Mouse (Mus musculus): ENCODE data around the gene Rfesd. TPM values are rescaled to one million over a fixed set of nuclear protein-coding genes. Genes with fewer than 3 reads are reported as not detected.

The Rfesd gene
- total RNA-seq (2017): 12.1 to 24.4 TPM (median 14.1 TPM) in 3 replicates

DNA sequence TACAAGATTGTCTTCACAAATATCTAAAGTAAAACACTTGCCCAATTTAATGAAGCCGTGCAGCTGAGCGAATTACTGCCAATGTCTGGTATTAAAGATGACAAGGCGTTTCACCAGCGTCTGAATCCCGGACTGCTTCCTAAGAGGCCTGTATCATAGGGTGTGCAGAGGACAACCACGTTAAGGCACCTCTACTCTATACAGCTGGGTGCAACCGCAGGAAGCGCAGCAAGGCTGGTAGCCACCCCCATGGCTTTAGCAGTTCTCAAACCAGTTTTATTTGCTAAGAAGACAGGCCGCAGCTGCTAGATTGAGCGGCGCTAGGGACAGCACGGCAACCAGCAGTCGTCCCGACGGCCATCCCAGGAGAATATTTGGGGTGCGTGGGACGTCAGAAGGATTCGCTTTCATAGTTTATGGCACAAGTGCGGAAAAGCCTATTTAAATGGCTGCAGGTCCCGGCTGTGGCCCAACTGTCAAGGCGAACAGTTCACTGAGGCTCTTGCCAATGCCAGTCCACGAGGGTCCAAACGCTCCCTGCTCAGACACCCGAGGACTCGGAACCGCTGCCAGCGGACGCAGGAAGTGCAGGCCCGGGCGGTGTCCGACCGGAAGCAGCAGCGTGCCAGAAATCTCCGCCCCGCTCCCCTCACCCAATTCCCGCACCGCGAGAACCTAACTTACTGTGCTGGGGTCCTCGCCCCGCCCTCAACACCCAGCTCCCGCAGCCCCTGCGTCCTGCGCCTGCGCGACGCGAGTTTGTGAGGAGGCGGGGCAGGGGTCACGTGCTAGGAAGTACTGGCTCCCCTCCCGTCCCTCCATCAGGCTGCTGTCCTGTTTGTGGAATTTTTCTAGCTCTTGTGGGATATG, at the start of gene Rfesd:
Gene Rfesd, minus strand, starts transcription at position 746 of the 870 bp plus-strand sequence.
- ATAC-seq (replicated peaks; ENCODE audit: insufficient number of reproducible peaks, low FRiP score, low TSS enrichment, poor library complexity, severe bottlenecking): peak; percentile 99

DNA sequence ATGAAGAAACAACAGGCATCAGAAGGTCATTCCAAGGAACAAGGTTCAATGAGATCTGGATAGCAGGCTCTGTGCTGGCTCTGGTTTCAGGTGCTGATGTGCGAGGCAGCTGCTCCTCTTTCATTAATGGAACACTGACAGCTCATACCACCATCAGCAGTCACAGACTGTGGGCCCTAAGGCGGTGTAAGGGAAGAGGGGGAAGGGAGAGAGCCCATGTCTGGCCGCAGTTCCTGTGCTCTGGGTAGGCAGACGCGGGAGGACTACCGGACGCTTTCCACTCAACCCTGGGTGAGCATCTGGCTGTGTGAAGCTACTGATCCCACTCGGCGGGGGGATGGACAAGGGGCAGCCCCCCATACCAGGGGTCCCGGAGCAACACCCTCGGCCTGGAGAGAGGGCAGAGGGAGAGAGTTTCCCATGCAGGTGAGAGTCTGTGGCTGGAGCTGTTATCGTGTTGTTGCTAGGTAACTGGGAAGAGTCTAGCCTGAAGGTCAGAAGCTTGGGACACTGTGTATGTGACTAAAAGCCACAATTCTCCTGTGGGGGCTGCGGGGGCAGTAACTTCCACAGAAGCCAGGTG, 45.9 kb upstream of the Rfesd start:
- no peak for ATAC-seq (replicated peaks; ENCODE audit: insufficient number of reproducible peaks, low FRiP score, low TSS enrichment, poor library complexity, severe bottlenecking)

DNA sequence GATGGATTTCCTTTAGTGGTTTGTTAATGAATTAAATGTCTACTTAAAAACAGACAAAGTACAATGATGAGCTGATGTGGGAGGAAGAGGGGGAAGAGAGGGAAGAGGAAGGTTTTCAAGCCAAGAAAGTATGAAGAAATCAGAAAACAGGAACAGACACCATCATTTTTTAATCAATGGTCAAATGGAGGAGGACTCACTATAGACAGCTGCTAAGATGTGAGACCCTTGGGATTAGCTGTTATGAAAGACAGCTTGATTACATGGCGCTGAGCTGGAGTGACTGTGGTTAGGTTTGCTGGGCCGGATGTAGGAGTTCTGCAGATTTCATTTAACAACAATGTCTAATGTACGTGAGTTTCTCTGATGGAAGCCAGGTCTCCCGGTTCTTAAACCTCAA, 45.0 kb upstream of the Rfesd start:
- no peak for ATAC-seq (replicated peaks; ENCODE audit: insufficient number of reproducible peaks, low FRiP score, low TSS enrichment, poor library complexity, severe bottlenecking)

DNA sequence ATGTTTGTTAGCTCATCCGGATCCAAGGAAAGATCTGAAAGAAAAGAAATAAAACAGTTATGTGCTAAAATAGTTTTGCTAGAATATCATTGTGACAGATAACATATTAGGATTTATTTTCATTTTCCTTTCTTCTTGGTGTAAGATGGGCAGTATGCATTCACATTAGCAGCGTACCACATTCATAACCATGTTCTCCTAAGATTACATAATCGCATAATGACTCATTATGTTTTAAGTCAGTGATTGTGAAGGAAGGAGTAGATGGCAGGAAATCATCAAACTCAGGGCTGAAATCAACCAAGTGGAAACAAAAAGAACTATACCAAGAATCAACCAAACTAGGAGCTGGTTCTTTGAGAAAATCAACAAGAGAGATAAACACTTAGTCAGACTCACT, 44.0 kb upstream of the Rfesd start:
- ATAC-seq (replicated peaks; ENCODE audit: insufficient number of reproducible peaks, low FRiP score, low TSS enrichment, poor library complexity, severe bottlenecking): no peak

DNA sequence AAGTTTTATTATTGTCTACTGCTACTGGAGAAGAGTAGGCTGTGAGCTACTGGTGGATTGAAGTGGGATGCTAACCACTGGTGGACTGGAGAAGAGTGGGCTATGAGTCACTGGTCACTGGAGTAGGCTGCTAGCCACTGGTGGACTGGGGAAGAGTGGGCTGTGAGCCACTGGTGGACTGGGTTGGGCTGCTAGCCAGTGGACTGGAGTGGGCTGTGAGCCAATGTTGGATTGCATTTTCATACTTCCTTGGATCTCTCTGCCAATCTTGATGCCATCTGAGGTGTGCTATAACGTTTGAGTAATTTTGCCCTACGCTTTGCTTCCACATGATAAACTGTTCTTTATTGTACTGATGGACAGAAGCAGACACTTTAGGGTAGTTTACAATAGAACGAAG, 43.6 kb upstream of the Rfesd start:
- no peak for ATAC-seq (replicated peaks; ENCODE audit: insufficient number of reproducible peaks, low FRiP score, low TSS enrichment, poor library complexity, severe bottlenecking)

DNA sequence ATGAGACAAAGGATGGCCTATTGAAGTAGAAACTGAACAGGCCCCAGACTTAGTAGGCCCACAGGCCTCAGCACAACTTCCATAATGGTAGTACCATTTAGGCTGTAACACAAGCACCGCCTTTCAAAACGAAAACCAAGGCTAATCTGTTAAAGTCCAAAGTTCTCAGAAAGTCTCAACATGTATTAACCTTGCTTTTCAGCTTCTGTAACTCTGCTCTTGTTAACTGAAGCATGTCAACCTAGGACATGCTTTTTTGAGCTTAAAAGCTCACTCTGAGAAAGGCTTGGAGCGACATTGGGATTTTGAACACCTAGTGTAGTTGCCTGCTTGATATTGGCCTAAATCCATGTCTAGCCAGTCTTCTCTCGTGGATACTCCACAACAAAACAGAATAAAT, 41.1 kb upstream of the Rfesd start:
- no peak for ATAC-seq (replicated peaks; ENCODE audit: insufficient number of reproducible peaks, low FRiP score, low TSS enrichment, poor library complexity, severe bottlenecking)

DNA sequence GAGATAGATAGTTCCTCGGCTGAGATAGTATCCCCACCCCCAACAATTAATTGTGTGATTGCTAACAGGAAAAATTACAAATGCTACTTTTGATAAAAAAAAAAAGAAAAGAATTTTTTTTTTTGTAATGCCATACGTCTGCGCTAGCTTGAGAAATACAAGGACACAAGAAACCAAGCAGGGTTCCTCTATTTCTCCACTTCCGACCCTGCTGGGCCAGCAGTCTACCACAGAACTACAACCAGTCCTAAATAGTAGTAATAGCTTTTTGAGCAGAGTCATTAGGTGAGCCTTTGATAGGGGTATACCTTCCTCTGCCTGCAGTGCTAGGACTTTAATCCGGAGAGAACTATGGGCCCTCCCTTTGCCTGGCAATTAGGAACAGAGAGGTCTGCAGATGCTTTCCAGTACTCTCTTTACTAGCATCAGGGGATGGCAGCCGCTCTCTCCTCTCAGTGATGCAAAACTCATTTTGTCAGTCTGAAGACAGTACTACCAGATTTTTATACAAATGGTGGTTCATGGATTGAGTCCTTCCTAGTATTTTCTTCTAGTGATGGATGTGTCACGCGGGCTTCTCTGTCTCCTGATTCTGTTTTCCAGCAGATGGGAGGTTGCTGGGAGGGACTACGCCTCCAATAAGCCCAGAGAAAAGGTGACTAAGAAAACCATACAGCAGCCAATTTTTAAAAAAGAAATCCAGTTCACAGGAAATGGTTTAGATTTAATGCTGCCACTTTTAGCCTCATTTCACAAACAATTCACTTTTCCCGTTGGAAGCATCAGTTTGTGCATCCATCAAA, 38.9 kb upstream of the Rfesd start:
- ATAC-seq (replicated peaks; ENCODE audit: insufficient number of reproducible peaks, low FRiP score, low TSS enrichment, poor library complexity, severe bottlenecking): no peak

DNA sequence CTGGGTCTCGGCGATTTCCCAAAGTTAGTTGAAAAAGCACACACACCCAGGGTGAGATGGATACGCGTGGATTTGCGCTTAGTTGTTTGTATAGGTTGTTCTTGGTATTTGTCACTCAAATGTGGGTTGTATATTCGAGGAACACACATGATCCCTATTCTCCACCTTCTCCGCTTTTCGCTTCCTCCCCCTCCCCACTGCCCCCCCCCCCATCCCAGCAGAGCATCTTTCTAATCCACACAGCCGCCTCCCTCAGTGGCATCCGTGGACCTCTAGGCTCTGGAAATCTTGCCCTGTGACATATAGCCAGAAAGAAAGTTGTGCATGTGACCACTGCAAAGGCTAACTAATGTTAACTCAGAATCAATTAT, 38.4 kb upstream of the Rfesd start, which contains the start of gene Gpr150:
Gene Gpr150, minus strand, starts transcription at position 101 of the 371 bp plus-strand sequence.
- ATAC-seq (replicated peaks; ENCODE audit: insufficient number of reproducible peaks, low FRiP score, low TSS enrichment, poor library complexity, severe bottlenecking): no peak

DNA sequence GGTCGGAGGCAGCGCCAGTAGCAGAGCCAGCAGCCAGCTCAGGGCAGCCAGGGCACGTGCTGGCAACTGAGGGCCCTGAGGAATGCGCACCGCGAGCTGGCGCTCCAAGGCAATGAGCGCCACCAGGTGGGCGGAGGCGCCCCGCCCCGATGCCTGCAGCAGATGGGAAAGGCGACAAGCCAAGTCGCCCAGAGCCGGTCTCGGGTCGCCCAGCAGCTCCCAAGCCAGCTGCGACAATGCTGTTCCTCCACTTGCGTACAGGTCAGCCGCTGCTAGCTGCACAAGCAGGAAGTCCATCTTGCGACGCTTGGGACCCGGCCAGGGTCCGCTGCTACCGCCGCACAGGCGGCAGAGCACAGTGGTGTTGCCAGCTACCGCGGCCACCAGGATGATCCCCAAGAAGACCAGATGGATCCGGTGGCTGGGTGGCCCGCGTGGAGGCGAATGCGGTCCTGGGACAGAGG, 37.8 kb upstream of the Rfesd start:
- ATAC-seq (replicated peaks; ENCODE audit: insufficient number of reproducible peaks, low FRiP score, low TSS enrichment, poor library complexity, severe bottlenecking): peak; percentile 42

DNA sequence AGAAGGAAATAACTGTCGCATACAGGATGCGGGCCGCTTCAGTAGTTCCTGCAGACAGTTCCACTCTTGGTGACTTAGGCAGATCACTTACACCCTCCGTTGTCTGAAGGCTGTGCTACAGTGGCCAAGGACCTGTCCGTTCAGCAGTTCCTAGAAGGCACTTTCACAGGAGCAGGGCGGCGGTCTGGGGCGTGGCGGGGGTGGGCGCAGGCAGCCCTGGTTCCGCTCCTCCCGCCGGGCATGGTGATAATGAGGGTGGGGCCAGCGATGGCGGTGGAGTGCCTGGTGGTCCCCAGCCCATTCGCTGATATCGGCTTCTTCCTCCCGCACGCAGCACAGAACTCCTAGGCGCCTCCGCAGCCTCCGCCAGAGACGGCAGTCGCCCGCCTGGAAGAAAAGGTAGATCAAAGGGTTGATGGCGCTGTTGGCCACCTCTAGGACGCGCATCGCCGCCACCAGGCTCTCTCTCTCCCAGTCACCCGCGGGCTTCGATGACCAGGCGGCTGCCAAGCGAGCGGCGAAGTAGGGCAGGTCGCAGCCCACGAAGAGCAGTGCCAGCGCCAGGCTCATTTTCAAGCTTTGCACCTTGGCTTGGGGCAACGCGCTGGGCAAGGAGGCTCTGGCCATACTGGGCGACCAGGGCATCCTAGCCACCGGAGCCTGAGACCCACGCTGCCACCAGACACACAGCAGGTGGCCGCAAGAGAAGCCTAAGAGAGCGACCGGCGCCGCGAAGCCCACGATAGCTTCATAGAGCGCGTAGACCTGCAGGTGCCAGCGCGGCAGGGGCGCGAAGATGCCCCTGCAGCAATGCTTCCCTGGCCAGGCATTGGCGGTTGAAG, 37.1 kb upstream of the Rfesd start:
- ATAC-seq (replicated peaks; ENCODE audit: insufficient number of reproducible peaks, low FRiP score, low TSS enrichment, poor library complexity, severe bottlenecking): peak; percentile 33; the same call in 1 of the 2 replicates

DNA sequence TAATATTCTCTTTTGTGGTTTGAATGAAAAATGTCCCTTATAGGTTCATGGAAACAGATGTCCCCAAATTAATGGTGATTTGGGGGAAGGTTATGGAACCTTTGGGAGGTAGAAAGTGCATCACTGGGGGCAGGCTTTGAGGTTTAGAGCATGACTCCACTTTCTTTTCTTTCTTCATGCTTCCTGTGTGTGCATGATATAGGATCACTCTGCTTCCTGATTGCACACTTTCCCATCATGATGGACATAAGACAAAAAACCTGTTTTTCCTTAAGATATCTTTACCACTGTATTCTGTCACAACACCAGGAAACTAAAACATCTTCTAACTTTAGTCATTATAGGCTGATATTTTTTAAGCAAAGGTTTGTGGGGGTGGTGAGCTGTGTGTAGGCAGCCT, 26.5 kb upstream of the Rfesd start:
- ATAC-seq (replicated peaks; ENCODE audit: insufficient number of reproducible peaks, low FRiP score, low TSS enrichment, poor library complexity, severe bottlenecking): no peak

DNA sequence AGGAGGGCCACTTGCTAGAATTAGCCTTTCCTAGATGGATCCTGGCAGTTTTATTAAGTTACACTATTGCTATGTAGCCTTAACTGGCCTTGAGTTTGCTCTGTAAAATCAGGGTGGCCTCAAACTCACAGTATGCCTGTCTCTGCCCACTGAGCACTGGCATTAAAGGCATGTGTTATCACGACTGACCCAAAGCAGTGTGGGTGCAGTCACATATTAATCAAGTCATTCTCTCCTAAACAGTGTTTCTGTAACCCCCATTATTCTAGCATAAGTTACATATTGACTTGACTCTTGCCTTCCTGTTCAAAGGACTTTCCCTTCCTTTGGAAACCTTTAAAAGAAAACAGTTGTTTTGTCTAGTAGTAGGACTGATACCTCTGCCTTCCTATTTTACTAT, 23.9 kb upstream of the Rfesd start:
- ATAC-seq (replicated peaks; ENCODE audit: insufficient number of reproducible peaks, low FRiP score, low TSS enrichment, poor library complexity, severe bottlenecking): no peak

DNA sequence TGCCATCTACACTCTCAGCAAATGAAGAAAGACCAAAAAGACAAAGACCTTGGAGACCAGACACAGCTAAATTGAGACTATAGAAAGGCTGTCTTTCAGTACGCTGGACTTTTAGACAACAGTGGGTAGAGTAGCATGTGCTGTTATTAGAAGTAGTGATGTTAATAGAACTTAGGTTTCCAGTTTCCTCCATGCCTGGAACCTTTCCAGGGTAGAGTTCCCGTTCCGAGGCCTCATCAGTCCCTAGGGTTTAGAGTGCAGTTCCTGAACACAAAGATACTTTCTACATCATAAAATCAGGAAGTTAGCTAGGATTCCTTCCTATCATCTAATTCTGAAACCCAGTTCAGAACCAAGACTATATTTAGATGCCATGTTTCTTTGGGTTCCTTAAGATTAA, 6.1 kb upstream of the Rfesd start:
- no peak for ATAC-seq (replicated peaks; ENCODE audit: insufficient number of reproducible peaks, low FRiP score, low TSS enrichment, poor library complexity, severe bottlenecking)

DNA sequence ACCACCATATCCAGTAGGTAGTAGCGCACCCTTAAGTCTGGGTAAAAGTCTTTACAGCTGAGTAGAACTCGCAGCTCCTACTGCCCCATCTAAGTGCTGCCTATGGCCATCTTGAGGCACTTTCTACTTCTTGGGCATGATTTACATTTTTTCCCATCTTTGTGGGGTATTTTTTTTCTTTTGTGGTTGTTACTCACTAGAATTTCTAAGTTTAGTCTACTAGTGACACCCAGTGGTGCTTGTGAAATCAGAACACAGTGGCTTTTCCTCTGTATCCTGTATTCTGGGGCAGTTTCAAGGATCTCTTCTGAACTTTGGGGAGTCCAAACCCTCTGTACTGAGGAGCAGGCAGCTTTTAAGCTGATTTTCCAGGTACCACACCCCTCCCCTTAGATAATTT, 3.3 kb upstream of the Rfesd start:
- ATAC-seq (replicated peaks; ENCODE audit: insufficient number of reproducible peaks, low FRiP score, low TSS enrichment, poor library complexity, severe bottlenecking): no peak

DNA sequence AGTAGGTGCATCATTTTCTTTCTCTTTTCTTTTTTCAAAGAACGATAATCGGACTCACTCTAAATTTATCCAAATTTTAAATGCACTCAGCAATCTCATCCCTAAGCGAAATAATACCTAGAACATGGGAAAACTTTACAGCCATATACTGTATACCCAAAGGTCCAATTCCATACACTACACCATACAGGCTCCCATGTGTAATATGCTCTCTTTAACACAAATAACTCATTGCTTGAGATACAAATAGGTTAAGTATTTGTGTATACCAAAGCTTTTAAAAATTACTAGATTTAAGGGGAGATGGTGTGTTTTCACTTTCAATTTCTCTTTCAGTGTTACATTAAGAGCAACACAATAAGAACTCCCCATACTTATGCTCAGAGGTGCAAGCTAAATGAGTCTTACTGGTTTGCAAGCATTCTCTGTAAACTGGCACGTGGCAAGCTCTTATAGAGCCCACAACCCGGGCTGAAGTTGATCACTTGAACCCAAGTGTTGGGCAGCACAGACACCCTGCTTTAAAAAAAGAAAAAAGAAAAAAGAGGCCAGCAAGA, 403 bp upstream of the Rfesd start:
- ATAC-seq (replicated peaks; ENCODE audit: insufficient number of reproducible peaks, low FRiP score, low TSS enrichment, poor library complexity, severe bottlenecking): no peak

DNA sequence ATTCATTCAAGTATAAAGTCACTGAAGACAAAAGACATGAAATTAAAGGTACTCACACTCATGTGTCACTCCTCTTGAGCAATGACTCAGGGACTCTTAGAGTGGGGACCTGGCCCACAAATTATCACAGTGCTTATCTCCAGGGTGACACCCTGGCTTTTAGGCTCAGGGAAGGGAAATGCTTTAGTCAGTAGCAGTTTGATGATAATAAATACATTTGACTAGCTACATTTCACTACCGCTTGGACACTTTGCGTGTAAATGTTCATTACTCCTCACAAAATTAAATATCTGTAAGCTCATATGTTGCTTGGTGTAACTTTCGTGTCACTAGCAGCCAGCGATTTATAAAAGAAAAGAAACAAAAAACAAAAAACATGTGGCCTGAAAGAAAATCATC, 1.1 kb downstream of the Rfesd start:
- ATAC-seq (replicated peaks; ENCODE audit: insufficient number of reproducible peaks, low FRiP score, low TSS enrichment, poor library complexity, severe bottlenecking): no peak

DNA sequence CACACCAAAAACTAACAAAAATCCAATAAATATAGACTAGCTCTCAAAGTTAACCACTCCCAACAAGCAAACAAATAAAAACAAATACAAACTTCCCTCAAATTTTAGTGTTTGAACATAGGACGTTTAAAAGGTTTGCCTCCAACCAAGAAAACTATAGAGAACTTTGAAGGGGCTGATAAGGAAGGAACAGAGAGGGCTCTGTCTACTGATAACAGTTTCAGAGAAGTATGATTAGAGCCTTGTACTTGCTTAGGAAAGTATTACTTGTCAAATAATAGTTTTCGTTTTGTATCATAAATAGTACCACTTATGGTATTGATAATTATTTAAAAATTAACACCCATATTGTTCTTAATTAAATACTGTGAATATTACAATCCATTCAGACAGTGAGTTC, 4.0 kb downstream of the Rfesd start:
- no peak for ATAC-seq (replicated peaks; ENCODE audit: insufficient number of reproducible peaks, low FRiP score, low TSS enrichment, poor library complexity, severe bottlenecking)

DNA sequence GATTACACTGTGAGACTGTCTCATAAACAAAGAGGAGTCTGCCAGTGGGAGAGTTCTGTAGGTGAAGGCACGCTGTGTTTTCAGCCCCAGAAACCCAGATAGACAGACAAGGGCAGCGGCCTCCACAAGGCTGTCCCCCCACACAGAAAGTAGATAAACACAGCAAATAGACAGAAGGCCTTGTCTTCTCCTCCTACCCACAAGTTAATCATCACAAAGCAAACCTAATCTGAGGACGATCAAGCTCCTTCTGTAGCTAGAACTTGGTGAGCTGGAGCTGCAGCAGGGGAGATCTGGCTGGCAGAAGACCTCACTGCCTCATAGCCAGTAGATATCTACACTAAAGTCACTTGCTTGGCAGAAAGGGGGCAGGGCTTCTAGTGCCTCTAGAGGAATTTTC, 15.2 kb downstream of the Rfesd start:
- ATAC-seq (replicated peaks; ENCODE audit: insufficient number of reproducible peaks, low FRiP score, low TSS enrichment, poor library complexity, severe bottlenecking): no peak
